Mouse (Mus musculus): Measurements from ENCODE around the gene Stk32b. TPM values are rescaled to one million over a fixed set of nuclear protein-coding genes. Genes with fewer than 3 reads are reported as not detected.

The Stk32b gene
- polyA plus RNA-seq, 1 experiment from 2014 or later = 0.50 TPM

DNA sequence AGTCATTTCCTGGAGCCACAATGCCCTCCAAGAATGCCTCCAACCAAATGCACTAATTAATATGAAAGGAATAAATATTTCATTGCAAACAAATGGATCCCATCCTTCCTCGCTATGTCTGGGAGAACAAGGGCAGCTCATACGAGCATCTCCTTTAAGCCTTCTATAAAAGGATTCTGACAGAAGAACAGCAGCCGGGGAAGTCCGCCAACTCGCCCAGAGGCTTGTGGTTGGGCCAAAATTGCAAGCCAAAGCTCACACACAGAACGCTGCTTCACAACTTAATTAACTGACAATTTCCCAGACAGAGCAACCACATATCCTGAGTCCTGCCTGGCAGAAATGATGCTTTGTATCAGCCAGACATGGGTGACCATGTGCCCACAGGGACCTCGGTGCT is 74.5 kb downstream of the Stk32b start:
- Histone ChIP-seq H3K9me3 (ENCODE audit: control insufficient read depth, low read length) (no peaks in the 10 kb centered on the region), H3K9ac (ENCODE audit: low read length) (no peak overlapping the region), H3K4me2 (ENCODE audit: low read depth, low read length) (no peak overlapping the region), H3K4me1 (replicated peaks; ENCODE audit: control insufficient read depth, insufficient read depth, low read length) (no peaks in the 10 kb centered on the region), H3K36me3 (ENCODE audit: control insufficient read depth, insufficient read depth, low read length) (no peaks in the 10 kb centered on the region), H3K27ac (ENCODE audit: low read length) (no peak overlapping the region), H3K4me3 (ENCODE audit: low read length) (no peak overlapping the region), H3K27me3 (ENCODE audit: control insufficient read depth, insufficient read depth, low read depth, low read length) (no peaks in the 10 kb centered on the region)
- 79% methylated on average over 7 of the region's 7 CpGs for WGBS
- no peak for ATAC-seq (ENCODE audit: low read depth)

DNA sequence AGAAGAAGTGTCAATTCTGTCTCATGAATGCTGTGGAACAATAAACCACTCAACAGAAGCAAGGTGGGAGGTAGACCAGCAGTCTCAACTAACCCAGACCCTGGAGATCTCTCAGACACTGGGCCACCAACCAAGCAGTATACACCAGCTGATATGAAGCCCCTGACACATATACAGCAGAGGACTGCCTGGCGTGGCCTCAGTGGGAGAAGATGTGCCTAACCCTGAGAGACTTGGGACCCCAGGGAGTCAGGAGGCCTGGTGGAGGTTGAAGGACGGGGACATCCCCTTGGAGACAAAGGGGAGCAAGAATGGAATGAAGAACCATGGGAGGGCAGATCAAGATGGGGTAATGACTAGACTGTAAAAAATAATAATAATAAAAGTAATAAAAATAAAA is 82.2 kb downstream of the Stk32b start:
- H3K4me1 ChIP-seq (replicated peaks; ENCODE audit: control insufficient read depth, insufficient read depth, low read length) = no peaks in the 10 kb centered on the region
- H3K9ac ChIP-seq (ENCODE audit: low read length) = no peak overlapping the region
- no peak overlapping the region for H3K4me3 ChIP-seq (ENCODE audit: low read length)
- WGBS = 56% methylated on average over 2 of the region's 2 CpGs
- H3K4me2 ChIP-seq (ENCODE audit: low read depth, low read length) = no peak overlapping the region
- ATAC-seq (ENCODE audit: low read depth) = no peak
- no peak overlapping the region for H3K27ac ChIP-seq (ENCODE audit: low read length)
- H3K9me3 ChIP-seq (ENCODE audit: control insufficient read depth, low read length) = peaks cover 3% of the 10 kb centered on the region
- no peaks in the 10 kb centered on the region for H3K36me3 ChIP-seq (ENCODE audit: control insufficient read depth, insufficient read depth, low read length)
- no peaks in the 10 kb centered on the region for H3K27me3 ChIP-seq (ENCODE audit: control insufficient read depth, insufficient read depth, low read depth, low read length)

DNA sequence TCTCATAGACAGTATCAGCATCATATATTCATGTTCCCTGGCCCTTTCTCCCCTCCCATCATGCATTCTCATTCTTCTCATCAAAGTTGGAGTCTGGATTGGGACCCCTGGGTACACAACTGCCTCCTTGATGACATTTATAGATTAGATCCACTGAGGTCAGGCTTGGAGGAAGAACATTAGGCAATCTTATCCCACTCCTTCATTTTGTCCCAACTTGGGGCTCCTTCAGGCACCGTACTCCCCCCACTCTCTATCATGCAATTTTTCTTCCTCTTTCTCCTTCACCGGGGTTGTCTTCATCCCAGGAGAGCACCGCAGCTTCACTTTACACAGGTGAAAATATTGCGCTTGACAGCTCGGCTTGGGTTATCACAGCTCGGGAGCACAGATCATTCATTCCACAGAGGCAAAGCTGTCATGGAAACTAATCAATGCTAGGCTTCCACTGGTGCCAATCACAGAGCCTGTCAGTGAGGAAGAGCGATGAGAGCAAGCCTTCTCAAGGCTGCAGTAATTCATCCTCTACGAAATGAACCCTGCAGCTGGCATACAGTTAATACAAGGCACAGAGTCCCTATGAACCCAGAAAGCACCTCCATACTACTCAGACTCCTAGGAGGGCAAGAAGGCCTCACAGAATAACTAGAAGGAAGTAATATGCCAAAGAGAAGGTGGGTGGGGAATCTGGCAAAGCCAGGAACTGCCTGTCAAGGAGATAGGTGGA is 89.4 kb downstream of the Stk32b start:
- Histone ChIP-seq H3K27me3 (ENCODE audit: control insufficient read depth, insufficient read depth, low read depth, low read length) (no peaks in the 10 kb centered on the region), H3K36me3 (ENCODE audit: control insufficient read depth, insufficient read depth, low read length) (no peaks in the 10 kb centered on the region)
- WGBS = 80% methylated on average over 8 of the region's 8 CpGs

DNA sequence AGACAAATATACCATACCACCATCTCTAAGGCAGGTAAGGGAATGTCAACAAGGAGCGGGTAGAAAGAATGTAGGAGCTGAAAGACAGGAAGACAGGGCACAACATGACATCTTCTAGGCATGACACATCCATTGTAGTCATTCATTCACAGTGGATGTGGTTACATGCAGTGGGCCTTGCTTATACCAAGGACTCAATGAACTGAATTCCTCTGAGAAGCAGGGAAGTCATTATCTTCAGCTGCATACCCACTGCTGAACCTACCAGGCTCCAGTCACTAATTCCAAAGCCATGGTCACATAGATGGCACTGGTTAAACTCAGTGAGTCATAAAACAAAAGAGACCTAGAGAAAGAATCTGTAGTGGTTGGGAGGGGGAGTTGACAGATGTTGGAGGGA is 105.1 kb downstream of the Stk32b start:
- 57% methylated on average over 1 of the region's 1 CpGs for WGBS
- no peaks in the 10 kb centered on the region for H3K27me3 ChIP-seq (ENCODE audit: control insufficient read depth, insufficient read depth, low read depth, low read length)
- H3K9me3 ChIP-seq (ENCODE audit: control insufficient read depth, low read length) = no peaks in the 10 kb centered on the region
- no peak overlapping the region for H3K27ac ChIP-seq (ENCODE audit: low read length)
- no peaks in the 10 kb centered on the region for H3K36me3 ChIP-seq (ENCODE audit: control insufficient read depth, insufficient read depth, low read length)
- no peak overlapping the region for H3K4me2 ChIP-seq (ENCODE audit: low read depth, low read length)
- ATAC-seq (ENCODE audit: low read depth) = no peak
- H3K9ac ChIP-seq (ENCODE audit: low read length) = no peak overlapping the region
- no peak overlapping the region for H3K4me3 ChIP-seq (ENCODE audit: low read length)
- no peaks in the 10 kb centered on the region for H3K4me1 ChIP-seq (replicated peaks; ENCODE audit: control insufficient read depth, insufficient read depth, low read length)

More for the DNA sequence above, 89.4 kb downstream of the Stk32b start:
- H3K4me1 ChIP-seq (replicated peaks; ENCODE audit: control insufficient read depth, insufficient read depth, low read length) = no peaks in the 10 kb centered on the region
- H3K9ac ChIP-seq (ENCODE audit: low read length) = no peak overlapping the region
- no peak for ATAC-seq (ENCODE audit: low read depth)
- no peak overlapping the region for H3K4me2 ChIP-seq (ENCODE audit: low read depth, low read length)
- no peak overlapping the region for H3K4me3 ChIP-seq (ENCODE audit: low read length)
- peaks cover 6% of the 10 kb centered on the region for H3K9me3 ChIP-seq (ENCODE audit: control insufficient read depth, low read length)
- no peak overlapping the region for H3K27ac ChIP-seq (ENCODE audit: low read length)

DNA sequence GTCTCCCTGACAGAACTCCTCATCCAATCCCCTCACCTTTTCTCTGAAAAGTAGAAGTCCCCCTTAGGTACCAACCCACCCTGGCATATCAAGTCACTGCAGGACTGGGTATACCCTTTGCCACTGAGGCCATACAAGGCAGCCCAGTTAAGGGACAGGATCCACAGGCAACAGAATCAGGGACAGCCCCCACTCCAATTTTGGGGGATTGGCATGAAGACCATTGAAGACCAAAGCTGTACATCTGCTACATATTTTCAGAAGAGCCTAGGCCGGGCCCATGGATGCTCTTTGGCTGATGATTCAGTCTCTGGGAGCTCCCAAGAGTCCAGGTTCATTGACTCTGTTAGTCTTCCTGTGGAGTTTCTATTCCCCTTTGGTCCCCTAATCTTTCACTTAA is 117.4 kb downstream of the Stk32b start:
- Histone ChIP-seq H3K4me3 (ENCODE audit: low read length) (no peak overlapping the region), H3K27ac (ENCODE audit: low read length) (no peak overlapping the region), H3K4me2 (ENCODE audit: low read depth, low read length) (no peak overlapping the region), H3K36me3 (ENCODE audit: control insufficient read depth, insufficient read depth, low read length) (no peaks in the 10 kb centered on the region), H3K9ac (ENCODE audit: low read length) (no peak overlapping the region), H3K4me1 (replicated peaks; ENCODE audit: control insufficient read depth, insufficient read depth, low read length) (no peaks in the 10 kb centered on the region), H3K27me3 (ENCODE audit: control insufficient read depth, insufficient read depth, low read depth, low read length) (no peaks in the 10 kb centered on the region), H3K9me3 (ENCODE audit: control insufficient read depth, low read length) (no peaks in the 10 kb centered on the region)
- no peak for ATAC-seq (ENCODE audit: low read depth)
- 69% methylated on average over 1 of the region's 1 CpGs for WGBS

DNA sequence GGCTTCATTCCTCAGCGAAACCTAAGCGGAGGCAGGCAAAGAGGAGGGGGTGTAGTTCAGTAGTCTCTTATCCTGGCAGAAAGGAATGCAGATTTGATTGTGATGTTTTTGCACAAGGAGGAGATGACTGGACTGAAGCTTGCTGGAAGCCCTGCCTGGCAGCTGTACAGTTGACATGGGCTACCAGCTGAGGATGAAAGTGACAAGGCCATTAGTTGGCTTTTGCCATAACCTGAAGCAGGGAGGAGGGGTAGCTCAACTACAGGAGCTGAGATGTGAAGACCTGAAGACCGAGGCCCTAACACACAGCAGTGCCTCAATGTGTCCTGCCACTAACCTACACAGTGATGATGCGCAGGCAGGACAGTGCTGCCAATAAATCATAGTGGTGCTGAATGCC is 118.7 kb downstream of the Stk32b start:
- Histone ChIP-seq H3K4me3 (ENCODE audit: low read length) (no peak overlapping the region), H3K27ac (ENCODE audit: low read length) (no peak overlapping the region), H3K9ac (ENCODE audit: low read length) (no peak overlapping the region), H3K36me3 (ENCODE audit: control insufficient read depth, insufficient read depth, low read length) (no peaks in the 10 kb centered on the region), H3K27me3 (ENCODE audit: control insufficient read depth, insufficient read depth, low read depth, low read length) (no peaks in the 10 kb centered on the region), H3K4me2 (ENCODE audit: low read depth, low read length) (no peak overlapping the region), H3K9me3 (ENCODE audit: control insufficient read depth, low read length) (no peaks in the 10 kb centered on the region), H3K4me1 (replicated peaks; ENCODE audit: control insufficient read depth, insufficient read depth, low read length) (no peaks in the 10 kb centered on the region)
- 94% methylated on average over 4 of the region's 4 CpGs for WGBS
- no peak for ATAC-seq (ENCODE audit: low read depth)

DNA sequence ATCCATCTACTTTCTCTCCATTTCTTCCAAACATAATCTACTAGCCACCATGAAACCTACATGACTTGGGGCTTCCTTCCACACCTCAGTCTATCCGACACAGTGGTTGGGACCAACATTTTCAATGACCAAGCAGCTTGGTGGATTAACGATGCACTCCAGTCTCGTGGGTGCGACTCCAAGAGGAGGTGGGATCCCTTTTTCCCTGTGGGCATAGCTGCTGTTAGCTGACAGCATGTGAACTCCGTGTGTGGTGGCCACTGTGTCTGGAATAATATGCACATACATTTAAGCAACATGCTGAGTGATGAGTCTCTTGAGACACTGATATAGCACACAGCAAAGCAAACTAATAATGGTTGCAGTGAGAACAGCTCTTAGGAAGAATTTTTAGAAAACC is 124.6 kb downstream of the Stk32b start:
- Histone ChIP-seq H3K4me1 (replicated peaks; ENCODE audit: control insufficient read depth, insufficient read depth, low read length) (no peaks in the 10 kb centered on the region), H3K9ac (ENCODE audit: low read length) (no peak overlapping the region), H3K36me3 (ENCODE audit: control insufficient read depth, insufficient read depth, low read length) (no peaks in the 10 kb centered on the region), H3K27ac (ENCODE audit: low read length) (no peak overlapping the region), H3K9me3 (ENCODE audit: control insufficient read depth, low read length) (no peaks in the 10 kb centered on the region), H3K4me2 (ENCODE audit: low read depth, low read length) (no peak overlapping the region), H3K4me3 (ENCODE audit: low read length) (no peak overlapping the region), H3K27me3 (ENCODE audit: control insufficient read depth, insufficient read depth, low read depth, low read length) (no peaks in the 10 kb centered on the region)
- WGBS = 78% methylated on average over 5 of the region's 5 CpGs
- no peak for ATAC-seq (ENCODE audit: low read depth)

DNA sequence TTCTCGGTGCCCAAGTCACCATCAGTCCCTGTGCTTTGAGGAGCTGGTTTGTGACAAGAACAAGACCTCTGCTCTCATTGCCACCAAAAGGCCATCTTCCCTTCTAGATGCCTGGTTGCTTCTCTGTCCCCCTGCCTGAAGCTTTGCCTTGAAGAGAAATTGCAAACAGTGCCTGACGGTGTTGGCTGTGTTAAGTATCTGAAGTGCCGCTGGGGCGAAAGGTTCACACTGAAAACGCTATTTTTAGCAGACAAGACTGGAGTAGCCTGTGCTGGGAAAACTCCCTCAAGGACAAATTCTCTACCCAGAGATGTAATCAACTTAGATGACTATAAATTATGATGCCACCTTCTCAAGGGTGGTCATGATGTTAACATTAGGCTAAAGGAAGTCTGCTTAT is 129.1 kb downstream of the Stk32b start:
- H3K9ac ChIP-seq (ENCODE audit: low read length) = no peak overlapping the region
- H3K27me3 ChIP-seq (ENCODE audit: control insufficient read depth, insufficient read depth, low read depth, low read length) = no peaks in the 10 kb centered on the region
- ATAC-seq (ENCODE audit: low read depth) = no peak
- 34% methylated on average over 5 of the region's 5 CpGs for WGBS
- no peak overlapping the region for H3K27ac ChIP-seq (ENCODE audit: low read length)
- H3K36me3 ChIP-seq (ENCODE audit: control insufficient read depth, insufficient read depth, low read length) = no peaks in the 10 kb centered on the region
- no peaks in the 10 kb centered on the region for H3K4me1 ChIP-seq (replicated peaks; ENCODE audit: control insufficient read depth, insufficient read depth, low read length)
- H3K4me3 ChIP-seq (ENCODE audit: low read length) = no peak overlapping the region
- no peak overlapping the region for H3K4me2 ChIP-seq (ENCODE audit: low read depth, low read length)
- H3K9me3 ChIP-seq (ENCODE audit: control insufficient read depth, low read length) = no peaks in the 10 kb centered on the region

DNA sequence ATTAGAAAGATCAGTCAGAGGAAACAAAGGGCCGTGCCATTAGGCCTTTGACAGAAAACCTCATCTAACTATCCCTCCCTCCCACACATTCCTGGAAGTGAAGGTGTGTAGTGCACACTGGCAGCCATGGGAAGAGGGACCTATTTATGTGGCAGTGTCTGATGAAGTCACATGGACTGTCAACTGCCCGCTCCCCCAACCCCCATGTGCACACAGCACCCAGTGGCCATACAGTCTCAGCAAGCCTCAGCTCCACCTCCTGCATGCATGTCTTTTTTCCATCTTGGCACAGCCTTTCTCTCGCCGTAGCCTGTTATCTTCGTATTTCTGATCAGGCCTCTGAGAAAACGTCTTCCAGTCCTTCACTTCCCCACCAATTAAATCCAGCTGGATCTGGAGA is 130.9 kb downstream of the Stk32b start:
- Histone ChIP-seq H3K9ac (ENCODE audit: low read length) (no peak overlapping the region), H3K4me3 (ENCODE audit: low read length) (no peak overlapping the region), H3K27ac (ENCODE audit: low read length) (no peak overlapping the region), H3K4me2 (ENCODE audit: low read depth, low read length) (no peak overlapping the region), H3K36me3 (ENCODE audit: control insufficient read depth, insufficient read depth, low read length) (no peaks in the 10 kb centered on the region), H3K4me1 (replicated peaks; ENCODE audit: control insufficient read depth, insufficient read depth, low read length) (no peaks in the 10 kb centered on the region), H3K27me3 (ENCODE audit: control insufficient read depth, insufficient read depth, low read depth, low read length) (no peaks in the 10 kb centered on the region), H3K9me3 (ENCODE audit: control insufficient read depth, low read length) (no peaks in the 10 kb centered on the region)
- no peak for ATAC-seq (ENCODE audit: low read depth)
- WGBS = 76% methylated on average over 6 of the region's 6 CpGs

DNA sequence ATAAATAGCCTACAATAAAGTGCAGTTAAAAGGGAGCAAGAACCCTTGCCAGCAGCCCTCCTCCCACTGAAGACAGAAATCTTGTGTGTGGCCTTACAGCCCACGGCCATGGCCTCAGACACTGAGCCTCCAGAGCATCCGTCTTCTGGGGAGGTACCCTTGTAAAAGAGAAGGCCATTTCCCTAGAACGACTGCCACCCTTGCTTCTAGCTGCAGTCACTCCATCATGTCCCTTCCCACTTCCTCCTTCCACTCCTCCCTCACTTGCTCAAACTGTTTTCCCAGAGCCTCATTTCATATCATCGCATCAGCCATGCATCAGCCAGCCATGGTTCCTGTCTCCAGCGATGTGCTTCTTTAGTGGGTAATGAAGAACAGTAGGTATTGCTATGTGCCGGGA is 141.5 kb downstream of the Stk32b start:
- Histone ChIP-seq H3K4me2 (ENCODE audit: low read depth, low read length) (no peak overlapping the region), H3K9ac (ENCODE audit: low read length) (no peak overlapping the region), H3K4me1 (replicated peaks; ENCODE audit: control insufficient read depth, insufficient read depth, low read length) (no peaks in the 10 kb centered on the region), H3K27me3 (ENCODE audit: control insufficient read depth, insufficient read depth, low read depth, low read length) (no peaks in the 10 kb centered on the region), H3K4me3 (ENCODE audit: low read length) (no peak overlapping the region), H3K9me3 (ENCODE audit: control insufficient read depth, low read length) (no peaks in the 10 kb centered on the region), H3K27ac (ENCODE audit: low read length) (no peak overlapping the region), H3K36me3 (ENCODE audit: control insufficient read depth, insufficient read depth, low read length) (no peaks in the 10 kb centered on the region)
- 53% methylated on average over 6 of the region's 6 CpGs for WGBS
- ATAC-seq (ENCODE audit: low read depth) = no peak

Data from lung, embryonic 16.5 days (tissue).